Mouse (Mus musculus): ENCODE data around the gene Smim22.

- TF ChIP-seq CTCF (IDR thresholded peaks at IDR 0.05; ENCODE audit: extremely low read depth, insufficient read length, insufficient replicate concordance, low read depth, low read length) (no peak), POLR2A (IDR thresholded peaks at IDR 0.05; ENCODE audit: low read depth, low read length) (no peak)
These were observed 38.7 kb upstream of the Smim22 start for GRCm38 (mm10) chr16:4968426-4968825.
